Mouse (Mus musculus): ENCODE measurements around the gene Casz1.

Gene Casz1

DNA sequence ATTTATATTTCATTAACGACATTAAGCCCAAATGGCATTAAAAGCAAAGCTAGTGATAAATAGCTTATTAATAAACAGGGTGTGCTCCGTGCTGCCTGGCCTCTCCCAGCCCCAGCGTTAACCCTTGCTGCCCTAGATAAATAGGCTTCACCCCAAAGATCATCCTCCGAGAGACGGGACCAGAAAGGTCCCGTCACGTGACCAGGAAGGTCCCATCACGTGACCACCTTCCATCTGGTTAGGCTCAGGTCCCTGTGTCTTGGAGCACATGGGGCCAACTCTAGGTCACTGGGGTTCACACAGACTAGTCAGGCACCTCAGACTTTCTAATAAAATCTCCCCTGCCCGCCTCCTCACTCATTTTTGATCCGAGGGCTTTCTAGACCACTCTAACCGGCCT, 42.5 kb downstream of the Casz1 start:
- no peak for DNase-seq (ENCODE audit: low spot score)

- no peak for DNase-seq (ENCODE audit: low spot score)
These were observed 43.4 kb downstream of the Casz1 start for GRCm38 (mm10) chr4:148847636-148848035.

DNA sequence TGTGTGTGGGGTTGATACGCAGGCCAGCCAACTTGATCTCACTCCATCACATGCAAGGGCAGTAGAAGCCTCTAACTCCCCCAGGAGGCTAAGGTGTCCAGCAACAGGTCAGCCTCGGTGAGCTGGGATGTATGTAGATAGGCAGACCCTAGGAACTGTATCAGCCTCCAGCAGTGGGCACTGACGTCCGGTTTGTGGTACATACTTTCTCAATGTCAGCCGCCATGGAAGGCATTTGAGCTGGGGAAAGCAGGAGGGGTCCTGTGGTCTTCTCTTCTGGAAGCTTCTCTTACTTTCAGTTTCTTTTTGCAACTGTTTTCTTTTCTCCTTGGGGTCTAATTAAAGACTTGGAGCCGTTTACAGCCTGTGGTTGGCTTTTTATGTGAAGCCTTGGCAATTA, 45.2 kb downstream of the Casz1 start:
- DNase-seq (ENCODE audit: low spot score): no peak

DNA sequence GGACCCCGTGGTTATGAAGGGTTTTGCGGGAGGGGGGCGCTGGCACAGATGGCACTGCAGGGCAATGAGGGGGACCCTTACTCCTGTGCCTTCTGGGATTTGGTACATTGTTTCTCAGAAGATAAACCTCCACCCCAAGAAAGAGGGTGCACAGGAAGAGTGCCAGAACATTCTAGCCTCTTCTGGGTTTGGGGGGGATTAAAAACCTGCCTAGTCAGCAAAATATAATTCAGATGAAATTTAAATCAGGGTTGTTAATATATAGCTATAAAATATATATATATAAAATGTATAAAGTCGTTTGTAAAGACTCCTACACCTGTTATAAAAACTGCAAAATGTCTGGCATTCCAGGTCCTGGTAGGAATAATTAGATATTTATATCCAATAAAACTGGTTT, 48.8 kb downstream of the Casz1 start:
- no peak for DNase-seq (ENCODE audit: low spot score)

DNA sequence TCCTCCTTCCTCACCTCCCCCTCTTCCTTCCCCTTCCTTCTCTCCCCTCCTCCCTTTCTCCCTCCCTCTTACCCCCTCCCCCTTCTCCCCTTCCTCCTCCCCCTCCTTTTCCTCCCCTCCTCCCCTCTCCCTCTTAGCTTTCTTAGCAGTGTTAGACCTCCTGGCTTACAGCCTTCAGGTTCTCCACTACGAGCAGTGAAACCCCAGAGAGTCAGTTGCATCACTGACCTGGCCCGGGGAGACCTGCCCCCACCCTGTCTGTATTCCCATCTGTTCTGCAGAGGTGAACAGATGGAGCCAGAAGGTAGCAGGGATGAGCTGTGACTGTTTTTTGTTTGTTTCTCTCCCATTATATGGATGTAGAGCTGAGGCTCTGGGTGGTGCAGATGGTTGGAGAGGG, 49.9 kb downstream of the Casz1 start:
- DNase-seq (ENCODE audit: low spot score): no peak

- no peak for DNase-seq (ENCODE audit: low spot score)
These were observed 51.3 kb downstream of the Casz1 start for GRCm38 (mm10) chr4:148855527-148855926.

DNA sequence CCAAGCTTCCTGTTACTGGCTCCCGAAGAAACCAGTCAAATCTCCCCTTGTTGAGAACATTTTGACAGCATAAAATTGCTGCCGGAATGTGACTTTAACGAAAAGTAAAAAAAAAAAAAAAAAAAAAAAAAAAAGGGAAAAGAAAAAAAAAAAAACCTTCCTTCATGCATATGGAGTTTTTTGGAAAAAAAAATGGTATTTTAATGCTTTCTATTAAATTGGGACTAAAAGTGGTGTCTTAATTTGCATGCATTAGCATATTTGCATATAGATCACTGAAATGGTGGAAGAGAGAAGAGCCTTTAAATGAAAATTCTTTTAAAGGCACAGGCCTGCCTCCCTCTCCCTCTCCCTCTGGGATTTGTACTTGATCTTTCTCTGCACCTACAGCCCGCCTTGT, 52.0 kb downstream of the Casz1 start:
- DNase-seq (ENCODE audit: low spot score): no peak

- DNase-seq (ENCODE audit: low spot score): no peak
These were observed 53.3 kb downstream of the Casz1 start for GRCm38 (mm10) chr4:148857398-148858084.

DNA sequence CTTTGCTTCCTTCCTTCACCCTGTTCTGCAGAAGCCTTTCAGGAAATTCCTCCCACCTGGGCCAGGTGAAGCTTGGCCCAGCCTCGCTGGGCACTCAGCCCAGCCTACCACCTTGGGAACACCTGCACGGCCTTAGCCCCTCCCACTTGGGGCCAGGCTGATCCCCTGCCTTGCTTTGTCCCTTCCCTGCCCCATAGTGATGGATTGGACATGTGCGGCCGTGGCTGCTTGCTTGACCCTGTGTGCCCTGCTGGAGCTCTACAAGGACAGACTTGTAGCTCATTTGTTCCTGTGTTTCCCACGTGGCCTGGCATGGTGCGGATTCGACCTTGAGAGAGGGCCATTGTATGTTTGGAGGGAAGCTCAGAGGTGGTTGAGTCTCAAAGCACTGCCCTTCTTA, 54.0 kb downstream of the Casz1 start:
- DNase-seq (ENCODE audit: low spot score): peak; percentile 53

- DNase-seq (ENCODE audit: low spot score): no peak
These were observed 55.2 kb downstream of the Casz1 start for GRCm38 (mm10) chr4:148859415-148859814.

DNA sequence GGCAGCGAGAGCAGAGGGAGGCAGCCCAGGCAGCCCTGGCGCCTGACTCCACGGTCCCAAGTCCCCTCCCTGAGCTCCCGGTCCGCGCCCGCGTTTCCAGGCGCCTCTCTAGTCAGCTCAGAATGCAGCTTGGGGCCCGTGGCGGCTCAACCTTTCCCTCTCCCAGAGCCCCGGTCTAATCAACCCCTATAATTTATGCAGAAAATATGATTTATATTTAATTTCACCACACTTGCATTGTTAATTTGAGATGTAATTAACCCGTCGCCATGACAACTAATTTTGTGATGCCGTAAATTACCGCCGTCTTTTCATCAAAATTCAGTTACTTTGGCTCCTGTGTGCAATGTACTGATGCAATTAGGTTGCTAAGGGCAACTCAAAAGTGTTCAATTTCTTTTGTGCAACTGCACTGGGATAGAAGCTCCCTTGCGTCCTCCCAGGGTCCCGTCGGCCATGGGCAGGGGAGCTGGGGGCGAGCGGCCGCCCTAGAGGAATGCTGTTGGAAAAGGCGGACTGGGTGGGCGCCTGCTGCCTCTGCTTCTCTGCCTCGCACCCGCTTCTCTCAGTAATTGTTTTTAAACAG, 55.8 kb downstream of the Casz1 start:
- DNase-seq (ENCODE audit: low spot score): no peak

DNA sequence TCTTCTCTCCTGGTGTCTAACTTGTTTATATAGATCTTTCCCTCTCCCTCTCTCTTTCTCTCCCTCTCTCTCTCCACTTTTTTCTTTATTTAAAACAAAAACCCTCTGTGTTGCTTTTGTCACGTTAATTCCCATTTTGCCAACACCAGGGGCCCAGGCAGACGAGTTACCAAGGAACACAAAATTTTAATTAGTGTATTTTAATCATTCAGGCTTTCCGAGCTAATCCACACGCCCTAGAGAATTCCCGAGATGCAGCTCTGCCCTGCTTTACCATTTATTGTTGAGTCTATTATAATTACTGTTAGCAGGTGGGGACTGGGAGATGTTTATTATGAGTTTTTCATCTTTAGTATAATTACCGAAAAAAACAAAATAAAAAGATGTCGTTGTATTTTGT, 56.4 kb downstream of the Casz1 start:
- DNase-seq (ENCODE audit: low spot score): no peak

DNA sequence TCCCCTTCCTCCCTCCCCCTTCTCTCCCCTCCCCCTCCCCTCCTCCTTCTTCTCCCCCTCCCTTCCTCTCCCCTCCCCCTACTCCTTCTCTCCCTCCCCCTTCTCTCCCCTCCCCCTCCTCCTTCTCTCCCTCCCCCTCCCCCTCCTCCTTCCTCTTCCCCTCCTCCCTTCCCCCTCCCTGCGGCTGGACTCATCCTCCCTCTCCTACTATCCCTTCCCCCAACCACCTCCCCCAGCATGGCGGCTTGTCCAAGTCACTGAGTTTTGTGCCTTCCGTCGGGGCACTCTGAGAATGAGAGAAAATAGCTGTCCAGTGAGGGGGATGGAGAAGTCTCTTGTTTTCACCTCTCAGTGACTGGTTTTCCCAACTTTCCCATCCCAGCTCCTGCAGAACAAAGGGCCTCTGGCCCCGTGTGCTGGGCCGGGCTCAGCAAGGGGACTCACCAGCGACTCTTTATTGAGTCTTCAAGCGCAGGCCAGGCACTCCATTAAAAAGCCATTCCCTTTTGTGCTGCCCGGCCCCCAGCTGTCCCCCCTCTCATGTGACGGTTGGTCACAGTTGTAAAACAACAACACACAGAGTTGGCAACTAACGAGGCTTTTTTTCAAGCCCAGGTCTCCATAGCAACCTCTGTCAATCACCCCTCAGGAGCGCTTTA, 62.7 kb downstream of the Casz1 start:
- no peak for DNase-seq (ENCODE audit: low spot score)

- peak; percentile 58 for DNase-seq (ENCODE audit: low spot score)
These were observed 63.6 kb downstream of the Casz1 start for GRCm38 (mm10) chr4:148867721-148868397.

GRCm38 (mm10) chr4:148869566-148869965, 65.3 kb downstream of the Casz1 start:
- DNase-seq (ENCODE audit: low spot score): peak; percentile 69

- DNase-seq (ENCODE audit: low spot score): no peak
These were observed 66.3 kb downstream of the Casz1 start for GRCm38 (mm10) chr4:148870496-148870895.

DNA sequence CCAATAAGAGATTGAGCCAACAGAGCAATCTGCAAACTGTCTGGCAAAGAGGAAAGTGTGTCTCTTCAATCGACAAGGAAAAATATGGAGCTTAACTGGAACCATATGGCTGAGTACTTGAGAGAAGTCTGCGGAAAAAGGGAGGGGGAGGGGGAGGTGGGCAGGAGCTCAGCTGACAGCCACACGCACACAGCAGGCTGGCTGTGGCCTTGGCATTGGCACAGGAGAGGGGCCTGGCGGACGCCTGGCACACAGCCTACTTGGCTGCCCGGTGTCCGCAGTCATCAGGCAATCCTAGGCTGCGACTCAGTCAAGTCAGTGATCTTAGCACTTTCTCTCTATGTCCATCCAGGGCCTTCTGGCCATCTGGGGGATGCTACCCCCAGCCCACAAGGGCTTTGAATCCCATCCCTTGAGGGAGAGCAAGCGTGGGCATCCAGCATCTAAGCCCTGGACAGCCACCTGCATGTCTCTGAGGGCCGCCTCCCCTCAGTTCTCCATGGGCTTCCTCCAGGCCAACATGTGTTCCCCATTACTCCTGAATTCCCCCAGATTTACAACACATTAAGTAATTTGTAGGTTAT, 67.6 kb downstream of the Casz1 start:
- DNase-seq (ENCODE audit: low spot score): peak; percentile 70

GRCm38 (mm10) chr4:148872372-148872771, 68.1 kb downstream of the Casz1 start:
- no peak for DNase-seq (ENCODE audit: low spot score)

GRCm38 (mm10) chr4:148872783-148873182, 68.6 kb downstream of the Casz1 start:
- no peak for DNase-seq (ENCODE audit: low spot score)

DNA sequence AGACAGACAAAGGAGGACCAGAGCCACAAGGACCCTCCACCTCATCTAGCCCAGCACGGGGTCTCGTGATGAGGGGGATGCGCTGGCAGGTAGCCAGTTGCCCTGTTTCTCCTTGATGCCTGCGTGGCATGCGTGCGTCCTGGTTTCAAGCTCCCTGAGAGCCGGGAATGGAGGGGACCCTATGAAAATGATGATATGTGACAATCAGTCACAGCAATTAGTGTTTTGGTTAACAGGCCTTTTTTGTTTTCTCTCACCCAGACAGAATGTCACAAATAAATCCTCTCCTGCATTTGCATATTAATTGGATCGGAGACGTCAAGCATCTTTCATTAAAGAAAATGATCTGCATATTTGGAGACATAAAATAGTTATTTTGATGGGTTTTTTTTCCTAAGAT, 71.9 kb downstream of the Casz1 start:
- no peak for DNase-seq (ENCODE audit: low spot score)

DNA sequence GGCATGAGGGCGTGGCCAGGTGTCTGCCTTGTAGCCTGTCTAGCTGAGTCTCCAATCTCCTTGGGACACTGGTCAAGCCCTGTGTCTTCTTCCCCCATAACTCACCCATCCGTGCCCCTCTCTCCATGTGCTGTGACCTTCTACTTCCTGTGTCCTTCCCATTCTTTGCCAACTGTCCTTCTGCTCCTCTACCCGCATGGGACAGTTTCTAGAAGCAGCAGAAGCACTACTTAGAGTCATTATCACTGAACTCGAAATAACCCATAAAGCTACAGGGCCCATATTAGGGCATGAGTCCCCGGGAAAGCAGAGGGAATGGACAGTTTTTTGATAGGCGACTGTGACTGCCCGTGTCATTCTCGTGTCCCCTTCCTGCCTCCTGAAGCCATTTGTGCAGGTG, 72.6 kb downstream of the Casz1 start:
- DNase-seq (ENCODE audit: low spot score): no peak

GRCm38 (mm10) chr4:148878192-148878983, 74.2 kb downstream of the Casz1 start:
- no peak for DNase-seq (ENCODE audit: low spot score)
